Mouse (Mus musculus) CH12.LX (cell line): Measurements from ENCODE around the gene Ctdspl. TPM values are rescaled to one million over a fixed set of nuclear protein-coding genes. Genes with fewer than 3 reads are reported as not detected.

Experiments used
- DNase-seq: peaks from one replicate; pipeline ENCODE4 v3.0.0-alpha.2; 2013; ENCODE audit errors: extremely low read depth
- H3K27ac ChIP-seq: 2 replicates; pipeline ENCODE4 v1.5.1; 2012; ENCODE audit warnings: low read depth, mild to moderate bottlenecking, control low read depth, moderate library complexity; ENCODE audit not compliant: insufficient read depth
- H3K27me3 ChIP-seq: replicated peaks from 2 replicates; pipeline ENCODE3; 2012; ENCODE audit warnings: inconsistent platforms
- H3K36me3 ChIP-seq, 2 experiments: replicated peaks in 1 of 2; 2 replicates each; pipeline versions ENCODE3 to v1.6.1; 2012; ENCODE audit warnings: inconsistent platforms in 1 of 2, low read length in 1 of 2, mild to moderate bottlenecking in 1 of 2, mixed read lengths in 1 of 2, moderate library complexity in 1 of 2; ENCODE audit not compliant: control insufficient read depth in 1 of 2, insufficient read depth in 1 of 2
- H3K4me1 ChIP-seq, 2 experiments: 2 replicates each; pipeline ENCODE4 v1.6.1; 2012; ENCODE audit warnings: inconsistent platforms in 1 of 2, moderate library complexity in 1 of 2; ENCODE audit not compliant: insufficient read depth in 2 of 2, control insufficient read depth in 1 of 2
- H3K4me2 ChIP-seq: 2 replicates; pipeline ENCODE4 v1.6.1; 2012; ENCODE audit warnings: low read depth, mild to moderate bottlenecking, control low read depth; ENCODE audit not compliant: poor library complexity, insufficient read depth, severe bottlenecking
- H3K4me3 ChIP-seq, 3 experiments: fragments of 150-350 bp in 1 of 3; sonication (generic) in 1 of 3; replicated peaks in 1 of 3; 2 replicates each; pipeline versions ENCODE3 to v1.5.1; 2011 to 2012; ENCODE audit warnings: low read depth in 2 of 3, low read length in 2 of 3, mild to moderate bottlenecking in 2 of 3, moderate library complexity in 2 of 3, control low read depth in 1 of 3, improper control_type of control experiment in 1 of 3, inconsistent platforms in 1 of 3, mixed read lengths in 1 of 3; ENCODE audit not compliant: poor library complexity in 1 of 3
- H3K79me2 ChIP-seq: replicated peaks from 2 replicates; pipeline ENCODE4 v1.6.1; 2012; ENCODE audit warnings: mild to moderate bottlenecking, moderate library complexity; ENCODE audit not compliant: control insufficient read depth, poor library complexity, insufficient read depth, severe bottlenecking; ENCODE audit errors: extremely low read depth
- H3K9ac ChIP-seq: 2 replicates; pipeline ENCODE4 v1.6.1; 2012; ENCODE audit warnings: low read depth, mild to moderate bottlenecking, control low read depth, moderate library complexity; ENCODE audit not compliant: insufficient read depth
- H3K9me3 ChIP-seq: replicated peaks from 2 replicates; pipeline ENCODE3; 2012; ENCODE audit warnings: low read length, inconsistent platforms, mixed read lengths
- ELF1 ChIP-seq: IDR thresholded peaks from 2 replicates; pipeline ENCODE4 v1.6.1; 2014; ENCODE audit warnings: low read depth, mild to moderate bottlenecking, inconsistent platforms, low read length, improper control_type of control experiment
- EP300 ChIP-seq: IDR thresholded peaks from 2 replicates; pipeline ENCODE4 v1.6.1; 2011; ENCODE audit warnings: low read length, improper control_type of control experiment
- JUND ChIP-seq: conservative IDR thresholded peaks from 2 replicates; pipeline ENCODE4 v1.6.1; 2011; ENCODE audit warnings: low read depth, low read length, improper control_type of control experiment
- MAX ChIP-seq: IDR thresholded peaks from 2 replicates; pipeline ENCODE4 v1.6.1; 2011; ENCODE audit warnings: low read length, improper control_type of control experiment
- MEF2A ChIP-seq: IDR thresholded peaks from 2 replicates; pipeline ENCODE4 v1.6.1; 2014; ENCODE audit warnings: low read depth, mild to moderate bottlenecking, inconsistent platforms, low read length, improper control_type of control experiment, borderline replicate concordance
- MYC ChIP-seq: IDR thresholded peaks from 2 replicates; pipeline ENCODE4 v1.6.1; 2011; ENCODE audit warnings: low read depth, mild to moderate bottlenecking, improper control_type of control experiment, low read length
- POLR2A ChIP-seq: IDR thresholded peaks from 2 replicates; pipeline ENCODE4 v1.6.1; 2011; ENCODE audit warnings: low read depth, mild to moderate bottlenecking, improper control_type of control experiment, low read length
- POLR2AphosphoS2 ChIP-seq: IDR thresholded peaks from 2 replicates; pipeline ENCODE4 v1.6.1; 2011; ENCODE audit warnings: low read depth, low read length, improper control_type of control experiment
- RAD21 ChIP-seq: IDR thresholded peaks from 2 replicates; pipeline ENCODE4 v1.6.1; 2011; ENCODE audit warnings: low read depth, mild to moderate bottlenecking, low read length, improper control_type of control experiment, moderate library complexity
- RCOR1 ChIP-seq: conservative IDR thresholded peaks from 2 replicates; pipeline ENCODE4 v1.6.1; 2012; ENCODE audit warnings: low read depth, mild to moderate bottlenecking, inconsistent platforms, low read length, improper control_type of control experiment
- SMC3 ChIP-seq: IDR thresholded peaks from 2 replicates; pipeline ENCODE4 v1.6.1; 2011; ENCODE audit warnings: low read depth, low read length, improper control_type of control experiment
- TBP ChIP-seq: conservative IDR thresholded peaks from 2 replicates; pipeline ENCODE4 v1.6.1; 2011; ENCODE audit warnings: low read depth, low read length, improper control_type of control experiment
- TCF12 ChIP-seq: IDR thresholded peaks from 2 replicates; pipeline ENCODE4 v1.6.1; 2014; ENCODE audit warnings: low read depth, mild to moderate bottlenecking, inconsistent platforms, low read length, improper control_type of control experiment
- UBTF ChIP-seq: IDR thresholded peaks from 2 replicates; pipeline ENCODE4 v1.6.1; 2012; ENCODE audit warnings: low read depth, mild to moderate bottlenecking, inconsistent platforms, low read length, improper control_type of control experiment, moderate library complexity
- USF1 ChIP-seq: IDR thresholded peaks from 2 replicates; pipeline ENCODE4 v1.6.1; 2014; ENCODE audit warnings: low read depth, mild to moderate bottlenecking, inconsistent platforms, low read length, improper control_type of control experiment
- ZKSCAN1 ChIP-seq: IDR thresholded peaks from 2 replicates; pipeline ENCODE4 v1.6.1; 2012; ENCODE audit warnings: low read depth, inconsistent platforms, low read length, improper control_type of control experiment, borderline replicate concordance
- dilution Hi-C: fragments of 300-500 bp; cut with MboI; formaldehyde crosslinking; loops from 2 replicates; pipeline ENCODE4 v1.14.3; 2020; ENCODE audit warnings: low sequenced_read_pairs; ENCODE audit not compliant: extremely low pct_unique_long_range_greater_than_20kb, extremely low pct_ligation_motif_present
- in situ Hi-C: fragments of 300-500 bp; cut with MboI; formaldehyde crosslinking; loops from 3 replicates; pipeline ENCODE4 v1.14.3; 2019; ENCODE audit warnings: low sequenced_read_pairs, low pct_ligation_motif_present, low pct_unique_long_range_greater_than_20kb, mixed read lengths
- polyA plus RNA-seq: library from polyadenylated mRNA; unstranded; fragments of >175 nt; gene quantifications from 2 replicates; pipeline ENCODE4 v1.2.1, GENCODE M21; 2012; ENCODE audit warnings: low read depth; ENCODE audit not compliant: insufficient read length
- total RNA-seq, 2 experiments: library from RNA; depleted of rRNA; stranded (reverse); fragments of 300-350 nt in 1 of 2; fragments of >200 nt in 1 of 2; gene quantifications; 2 replicates each; pipeline ENCODE4 v1.2.3; 2012 to 2014

Ctdspl gene
- total and polyA plus RNA-seq, 3 experiments, result not detected

GRCm38 (mm10) chr9:118928007-118928406 is 1.8 kb downstream of the Ctdspl start:
- Histone ChIP-seq H3K9ac (no peak overlapping the region), H3K4me2 (no peak overlapping the region), H3K27me3 (peaks cover 30% of the 10 kb centered on the region), H3K9me3 (peaks cover 9% of the 10 kb centered on the region), H3K4me3 (no peak overlapping the region), H3K79me2 (no peaks in the 10 kb centered on the region)
- dilution Hi-C loops, result no loop called here
- DNase-seq, result no peak
- TF ChIP-seq ZKSCAN1, result no peak
- no peak for TF ChIP-seq TBP
- TF ChIP-seq TCF12, result no peak
- TF ChIP-seq, all 38 proteins: peak for 0
- H3K27ac ChIP-seq, result no peak overlapping the region
- no peaks in the 10 kb centered on the region for H3K36me3 ChIP-seq
- no peaks in the 10 kb centered on the region for H3K4me1 ChIP-seq
- in situ Hi-C loops, result no loop called here

GRCm38 (mm10) chr9:118928656-118929055 is 2.4 kb downstream of the Ctdspl start:
- dilution Hi-C loops, result no loop called here
- DNase-seq, result no peak
- TF ChIP-seq RCOR1, result no peak
- no peak for TF ChIP-seq POLR2AphosphoS2
- no peak for TF ChIP-seq POLR2A
- TF ChIP-seq ELF1, result no peak
- no peak for TF ChIP-seq UBTF
- no peak for TF ChIP-seq TBP
- TF ChIP-seq JUND, result no peak
- TF ChIP-seq MEF2A, result no peak
- no peak for TF ChIP-seq ZKSCAN1
- H3K4me1 ChIP-seq, result no peaks in the 10 kb centered on the region
- peaks cover 30% of the 10 kb centered on the region for H3K27me3 ChIP-seq
- H3K9me3 ChIP-seq, result peaks cover 9% of the 10 kb centered on the region
- H3K4me2 ChIP-seq, result no peak overlapping the region
- H3K9ac ChIP-seq, result no peak overlapping the region
- H3K4me3 ChIP-seq, result no peak overlapping the region
- in situ Hi-C loops, result no loop called here
- no peaks in the 10 kb centered on the region for H3K79me2 ChIP-seq
- H3K36me3 ChIP-seq, result no peaks in the 10 kb centered on the region
- no peak overlapping the region for H3K27ac ChIP-seq

DNA sequence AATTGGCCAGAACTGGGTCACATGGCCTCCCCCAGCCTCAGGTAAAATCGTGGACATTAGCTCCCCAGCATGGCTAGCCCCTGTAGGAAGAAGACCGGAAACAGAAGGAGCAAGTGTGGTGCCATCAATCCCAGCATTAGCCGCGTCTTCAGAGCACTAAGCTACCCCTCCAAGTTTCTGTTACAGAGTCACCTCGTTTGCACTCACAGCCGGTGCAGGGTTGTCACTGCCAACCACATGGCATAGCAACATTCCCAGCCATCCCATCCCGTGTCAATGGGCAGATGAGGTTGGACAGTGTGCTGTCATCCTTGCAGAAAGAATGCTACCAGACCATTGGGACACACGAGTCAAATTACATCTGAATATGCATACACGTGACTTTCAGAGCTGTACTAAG is 4.4 kb downstream of the Ctdspl start:
- H3K27me3 ChIP-seq, result peaks cover 30% of the 10 kb centered on the region
- dilution Hi-C loops, result no loop called here
- in situ Hi-C loops, result no loop called here

More for the DNA sequence above, 4.4 kb downstream of the Ctdspl start:
- Histone ChIP-seq H3K27ac (no peak overlapping the region), H3K4me1 (no peaks in the 10 kb centered on the region), H3K79me2 (no peaks in the 10 kb centered on the region), H3K4me3 (no peak overlapping the region), H3K4me2 (no peak overlapping the region), H3K36me3 (no peaks in the 10 kb centered on the region), H3K9me3 (peaks cover 7% of the 10 kb centered on the region), H3K9ac (no peak overlapping the region)
- TF ChIP-seq POLR2A, result no peak
- no peak for TF ChIP-seq SMC3
- no peak for TF ChIP-seq USF1
- no peak for TF ChIP-seq EP300
- TF ChIP-seq RAD21, result no peak
- no peak for TF ChIP-seq MAX
- TF ChIP-seq POLR2AphosphoS2, result no peak
- TF ChIP-seq JUND, result no peak
- TF ChIP-seq MYC, result no peak
- TF ChIP-seq ZKSCAN1, result no peak
- DNase-seq, result no peak
